Mouse (Mus musculus): ENCODE results near the gene Gna15. TPM values are rescaled to one million over a fixed set of nuclear protein-coding genes. Genes with fewer than 3 reads are reported as not detected.

The Gna15 gene
- polyA plus RNA-seq, 1 experiment from 2014 or later: 1.4 TPM

DNA sequence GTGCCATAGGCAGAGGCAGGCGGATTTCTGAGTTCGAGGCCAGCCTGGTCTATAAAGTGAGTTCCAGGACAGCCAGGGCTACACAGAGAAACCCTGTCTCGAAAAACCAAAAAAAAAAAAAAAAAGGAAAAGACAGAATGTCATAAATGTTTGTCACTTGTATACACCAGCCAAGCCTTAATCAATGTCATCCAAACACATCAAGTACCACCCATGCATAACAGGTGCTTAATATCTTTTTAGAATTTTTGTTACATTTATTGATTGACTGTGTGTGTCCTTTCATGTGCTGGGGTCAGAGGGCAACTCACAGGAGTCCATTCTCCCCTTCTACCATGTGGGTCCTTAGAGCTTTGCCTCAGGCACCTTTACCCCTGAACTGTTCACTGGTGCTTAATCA is 24.0 kb downstream of the Gna15 start, which contains the start of gene S1pr4:
S1pr4 (minus strand) TSS at position 101 of the 400 bp plus-strand sequence.
- Histone ChIP-seq H3K36me3 (no peaks in the 10 kb centered on the region), H3K9ac (replicated peaks) (no peak within 1 kb of the TSS), H3K4me2 (no peak within 1 kb of the TSS; the same call in 1 of the 2 replicates), H3K27me3 (peaks cover 10% of the 10 kb centered on the region), H3K9me3 (no peaks in the 10 kb centered on the region), H3K4me1 (replicated peaks) (peaks cover 10% of the 10 kb centered on the region), H3K4me3 (replicated peaks) (no peak within 1 kb of the TSS), H3K27ac (no peak within 1 kb of the TSS)
- no peak for ATAC-seq (ENCODE audit: insufficient number of reproducible peaks, insufficient read depth, low FRiP score, low TSS enrichment, low read depth)
- 73% methylated on average over 3 of the region's 3 CpGs for WGBS

DNA sequence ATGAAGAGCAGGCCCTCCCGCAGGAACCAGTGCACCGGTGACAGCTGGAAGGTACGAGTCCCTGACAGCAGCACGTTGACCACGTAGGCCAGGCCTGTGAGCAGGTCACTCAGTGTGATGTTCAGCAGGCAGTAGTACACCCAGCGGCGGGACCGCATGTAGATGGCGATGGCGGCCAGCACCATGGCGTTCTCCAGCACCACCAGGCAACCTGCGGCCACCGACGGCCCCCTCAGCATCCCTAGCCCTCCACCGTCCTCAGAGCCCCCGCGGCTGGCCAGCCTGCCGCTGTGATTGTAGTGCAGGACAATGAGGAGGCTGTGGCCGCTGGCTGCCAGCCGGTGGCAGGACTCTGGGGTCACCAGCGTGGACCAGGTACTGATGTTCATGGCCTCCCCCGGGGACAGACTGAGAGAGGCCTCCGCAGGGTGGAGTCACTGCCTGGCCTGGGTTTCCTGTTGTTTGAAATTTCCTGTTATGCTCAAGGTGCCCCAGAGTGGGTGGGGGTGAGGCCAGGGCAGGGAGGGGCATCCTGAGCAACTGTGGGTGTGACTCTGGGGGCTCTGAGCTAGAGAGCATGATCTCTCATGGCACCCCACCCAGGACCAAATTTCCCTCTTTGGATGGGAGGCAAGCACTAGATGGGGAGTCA is 24.6 kb downstream of the Gna15 start:
- WGBS: 75% methylated on average over 23 of the region's 23 CpGs
- peaks cover 10% of the 10 kb centered on the region for H3K27me3 ChIP-seq
- no peaks in the 10 kb centered on the region for H3K9me3 ChIP-seq
- no peak overlapping the region for H3K4me3 ChIP-seq (replicated peaks)
- H3K36me3 ChIP-seq: no peaks in the 10 kb centered on the region
- H3K27ac ChIP-seq: no peak overlapping the region
- no peak overlapping the region for H3K9ac ChIP-seq (replicated peaks)
- ATAC-seq (ENCODE audit: insufficient number of reproducible peaks, insufficient read depth, low FRiP score, low TSS enrichment, low read depth): no peak
- H3K4me2 ChIP-seq: no peak overlapping the region
- H3K4me1 ChIP-seq (replicated peaks): peaks cover 16% of the 10 kb centered on the region

DNA sequence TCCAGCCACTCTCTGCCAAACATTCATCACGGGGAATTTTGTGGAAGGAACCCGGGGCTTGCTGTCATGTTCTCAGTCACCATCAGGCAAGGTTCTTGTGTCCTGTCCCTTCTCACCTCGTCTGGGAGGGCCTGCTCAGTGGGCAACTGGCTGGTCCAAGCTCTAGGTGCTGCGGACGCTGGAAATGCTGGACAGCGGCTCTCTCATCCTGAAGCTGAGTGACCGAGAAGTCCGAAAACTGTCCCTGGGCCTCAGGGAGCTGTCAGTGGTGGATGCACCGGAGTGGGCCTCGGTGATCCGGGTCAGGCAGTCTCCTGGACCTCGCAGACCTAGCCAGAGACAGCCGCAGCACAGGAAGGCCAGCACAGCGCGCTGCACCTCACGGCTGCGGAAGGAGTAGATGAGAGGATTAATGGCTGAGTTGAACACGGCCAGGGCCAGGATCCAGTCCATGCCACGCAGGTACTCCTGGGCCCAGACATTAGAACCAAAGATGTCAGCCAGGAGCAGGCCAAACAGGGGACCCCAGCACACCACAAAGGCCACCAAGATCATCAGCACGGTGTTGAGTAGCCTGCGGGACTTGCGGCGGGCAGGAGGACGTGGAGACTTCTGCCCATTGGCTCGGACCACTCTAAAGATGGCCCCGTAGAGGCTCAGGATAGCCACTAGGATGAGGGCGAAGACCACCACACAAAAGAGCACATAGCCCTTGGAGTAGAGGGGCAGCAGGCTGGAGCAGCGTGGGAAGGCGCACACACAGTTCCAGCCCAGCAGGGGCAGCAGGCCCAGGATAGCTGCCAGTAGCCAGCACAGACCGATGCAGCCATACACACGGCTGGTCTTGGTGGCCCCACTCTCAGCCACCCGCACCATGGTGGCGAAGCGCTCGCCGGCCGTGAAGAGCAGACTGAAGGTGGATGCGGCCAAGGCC is 25.4 kb downstream of the Gna15 start:
- Histone ChIP-seq H3K4me3 (replicated peaks) (no peak overlapping the region), H3K4me2 (no peak overlapping the region; the same call in 1 of the 2 replicates), H3K27ac (no peak overlapping the region), H3K9ac (replicated peaks) (no peak overlapping the region), H3K9me3 (no peaks in the 10 kb centered on the region), H3K4me1 (replicated peaks) (peaks cover 20% of the 10 kb centered on the region), H3K36me3 (peaks cover 5% of the 10 kb centered on the region), H3K27me3 (peaks cover 9% of the 10 kb centered on the region)
- no peak for ATAC-seq (ENCODE audit: insufficient number of reproducible peaks, insufficient read depth, low FRiP score, low TSS enrichment, low read depth)
- 88% methylated on average over 38 of the region's 38 CpGs for WGBS

DNA sequence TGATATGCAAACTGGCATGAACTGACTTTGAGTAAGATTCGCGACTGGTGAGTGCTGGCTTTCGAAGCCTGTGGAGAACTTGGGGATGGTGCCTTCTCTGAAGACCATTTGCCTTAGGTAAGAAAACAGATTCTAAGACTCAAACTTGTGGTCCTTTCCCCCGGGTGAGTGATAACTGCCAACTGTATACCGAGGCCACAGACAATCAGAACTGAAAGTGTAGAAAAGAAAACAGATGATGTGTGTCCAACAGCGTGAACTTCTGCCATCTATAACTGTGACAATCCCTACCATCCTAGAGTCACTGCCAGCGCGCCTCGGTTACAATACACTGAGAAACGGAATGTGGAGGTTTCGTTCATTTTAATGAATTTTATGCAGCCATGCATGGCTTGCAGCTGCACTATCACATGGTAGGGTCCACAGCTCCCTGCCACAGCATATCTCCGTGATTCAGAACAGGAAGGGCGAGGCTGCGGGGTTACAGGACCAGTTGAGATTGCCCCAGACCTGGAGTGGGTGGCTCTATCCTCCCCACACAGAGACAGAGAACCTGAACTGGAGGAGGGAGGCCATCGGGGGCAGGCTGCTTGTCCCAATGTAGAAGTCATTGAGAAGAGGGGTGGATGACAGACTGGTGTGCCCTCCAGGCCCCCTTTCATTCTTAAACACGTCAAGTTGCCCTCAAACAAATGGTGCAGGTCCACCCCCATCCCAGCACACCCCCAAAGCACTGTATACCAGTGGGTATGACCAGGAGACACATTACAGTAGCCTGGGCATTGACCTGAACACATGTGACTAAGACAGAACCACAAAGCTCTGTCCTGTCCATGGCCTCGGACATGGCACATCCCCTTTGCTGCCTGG is 26.4 kb downstream of the Gna15 start:
- H3K9me3 ChIP-seq: no peaks in the 10 kb centered on the region
- ATAC-seq (ENCODE audit: insufficient number of reproducible peaks, insufficient read depth, low FRiP score, low TSS enrichment, low read depth): no peak
- H3K27ac ChIP-seq: no peak overlapping the region
- H3K4me2 ChIP-seq: peak overlapping the region; percentile 52
- peaks cover 15% of the 10 kb centered on the region for H3K36me3 ChIP-seq
- no peak overlapping the region; the same call in 1 of the 2 replicates for H3K9ac ChIP-seq (replicated peaks)
- no peaks in the 10 kb centered on the region for H3K27me3 ChIP-seq
- H3K4me3 ChIP-seq (replicated peaks): peak overlapping the region; percentile 78; the same call in 1 of the 2 replicates
- 85% methylated on average over 17 of the region's 17 CpGs for WGBS
- H3K4me1 ChIP-seq (replicated peaks): peaks cover 20% of the 10 kb centered on the region

DNA sequence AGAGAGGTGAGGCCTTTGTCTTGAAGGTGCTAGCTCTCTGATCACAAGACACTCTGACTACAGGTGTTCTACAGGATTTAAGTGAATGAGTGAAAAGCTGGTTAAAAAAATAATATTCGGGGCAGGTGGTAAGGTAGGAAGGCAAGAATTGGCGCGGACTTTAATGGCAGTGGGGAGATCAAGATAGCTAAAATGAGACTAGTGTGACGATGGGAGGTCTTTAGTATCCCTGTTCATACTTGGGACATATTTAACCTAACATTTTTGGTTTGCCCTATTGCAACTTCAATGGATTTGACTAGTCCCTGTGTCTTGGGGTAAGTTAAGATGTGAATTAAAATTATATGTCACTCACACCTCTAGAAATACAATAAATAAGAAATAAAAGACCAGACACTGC is 27.1 kb downstream of the Gna15 start:
- H3K4me3 ChIP-seq (replicated peaks): peak overlapping the region; percentile 78
- H3K9me3 ChIP-seq: no peaks in the 10 kb centered on the region
- H3K4me1 ChIP-seq (replicated peaks): peaks cover 20% of the 10 kb centered on the region
- 35% methylated on average over 4 of the region's 4 CpGs for WGBS
- no peaks in the 10 kb centered on the region for H3K27me3 ChIP-seq
- ATAC-seq (ENCODE audit: insufficient number of reproducible peaks, insufficient read depth, low FRiP score, low TSS enrichment, low read depth): no peak
- no peak overlapping the region for H3K27ac ChIP-seq
- peak overlapping the region; percentile 52 for H3K4me2 ChIP-seq
- peak overlapping the region; percentile 24; the same call in 1 of the 2 replicates for H3K9ac ChIP-seq (replicated peaks)
- peaks cover 21% of the 10 kb centered on the region for H3K36me3 ChIP-seq

DNA sequence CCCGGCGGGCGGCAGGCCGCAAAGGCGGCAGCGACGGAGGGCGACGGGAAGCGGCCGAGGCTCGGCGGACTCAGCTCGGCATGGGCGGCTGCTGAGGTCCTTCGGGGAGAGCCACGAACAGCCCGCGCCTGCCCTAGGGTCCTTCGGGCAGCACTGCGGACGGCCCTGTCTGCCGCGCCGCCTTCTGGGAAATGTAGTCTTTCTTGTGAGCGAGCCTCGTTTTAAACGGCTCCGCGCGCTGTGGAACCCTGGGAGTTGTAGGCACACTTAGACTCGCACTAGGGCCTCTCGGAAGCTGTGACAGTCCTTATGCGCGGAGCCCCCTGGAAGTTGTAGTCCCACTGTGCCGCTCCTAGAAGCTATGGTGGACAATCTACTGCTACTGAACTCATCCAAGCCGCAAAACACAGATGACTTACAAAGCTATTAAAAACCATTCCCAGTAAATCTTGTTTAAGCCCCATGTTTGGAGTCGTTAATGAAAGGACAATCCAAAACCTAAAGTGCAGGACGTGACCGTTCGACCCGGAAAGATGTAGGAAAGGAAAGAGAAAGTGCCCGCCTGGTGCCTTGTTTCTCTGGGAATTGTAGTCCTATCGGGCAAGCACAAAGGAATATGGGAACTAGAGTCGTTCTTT is 27.6 kb downstream of the Gna15 start, which contains the start of gene Ncln:
Ncln (minus strand) TSS at position 129 of the 638 bp plus-strand sequence.
- Histone ChIP-seq H3K4me2 (peak within 1 kb of the TSS; percentile 98), H3K36me3 (peaks cover 27% of the 10 kb centered on the region), H3K4me1 (replicated peaks) (peaks cover 20% of the 10 kb centered on the region), H3K9ac (replicated peaks) (peak within 1 kb of the TSS; percentile 90), H3K27ac (peak within 1 kb of the TSS; percentile 17; the same call in 1 of the 2 replicates), H3K27me3 (no peaks in the 10 kb centered on the region), H3K9me3 (no peaks in the 10 kb centered on the region), H3K4me3 (replicated peaks) (peak within 1 kb of the TSS; percentile 78)
- peak; percentile 95 for ATAC-seq (ENCODE audit: insufficient number of reproducible peaks, insufficient read depth, low FRiP score, low TSS enrichment, low read depth)
- WGBS: under 1% methylated on average over 38 of the region's 45 CpGs

DNA sequence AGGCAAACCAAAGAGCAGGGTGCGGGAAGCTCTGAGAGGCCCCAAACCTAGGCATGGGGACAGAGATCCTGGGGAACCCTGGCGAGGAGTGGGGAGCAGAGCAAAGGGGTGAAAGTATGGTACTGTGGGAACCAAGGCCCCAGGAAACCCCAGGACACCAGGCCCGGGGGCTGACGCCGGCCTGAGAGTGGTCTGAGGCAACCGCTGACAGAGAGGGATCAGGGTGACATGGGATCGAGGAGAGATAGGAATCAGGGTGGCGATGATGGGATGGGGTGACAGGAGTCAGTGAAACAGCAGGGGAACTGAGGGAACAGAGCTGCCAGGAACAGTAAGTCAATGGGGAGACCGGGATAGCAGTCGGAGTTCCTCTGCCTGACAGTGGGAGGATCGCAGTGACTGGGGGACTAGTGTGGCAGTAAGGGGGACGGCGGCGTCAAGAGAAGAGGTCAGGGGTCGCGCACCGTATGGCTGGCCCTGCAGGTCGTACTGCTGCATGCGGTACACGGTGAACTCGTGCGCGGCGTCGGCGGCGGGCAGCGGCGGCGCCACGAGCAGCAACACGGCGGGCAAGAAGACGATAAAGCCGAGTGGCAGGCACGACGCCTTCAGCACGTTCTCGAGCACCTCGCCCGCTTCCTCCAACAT is 28.3 kb downstream of the Gna15 start:
- WGBS: 3% methylated on average over 34 of the region's 41 CpGs
- ATAC-seq (ENCODE audit: insufficient number of reproducible peaks, insufficient read depth, low FRiP score, low TSS enrichment, low read depth): peak; percentile 8; the same call in 1 of the 2 replicates
- H3K4me3 ChIP-seq (replicated peaks): peak overlapping the region; percentile 78
- H3K27ac ChIP-seq: 0 out of 2 replicates have a peak overlapping the region, but pooled peaks have one; percentile 17
- peaks cover 20% of the 10 kb centered on the region for H3K4me1 ChIP-seq (replicated peaks)
- H3K9ac ChIP-seq (replicated peaks): peak overlapping the region; percentile 90
- no peaks in the 10 kb centered on the region; the same call in 1 of the 2 replicates for H3K27me3 ChIP-seq
- H3K36me3 ChIP-seq: peaks cover 34% of the 10 kb centered on the region
- H3K9me3 ChIP-seq: no peaks in the 10 kb centered on the region
- H3K4me2 ChIP-seq: peak overlapping the region; percentile 98

DNA sequence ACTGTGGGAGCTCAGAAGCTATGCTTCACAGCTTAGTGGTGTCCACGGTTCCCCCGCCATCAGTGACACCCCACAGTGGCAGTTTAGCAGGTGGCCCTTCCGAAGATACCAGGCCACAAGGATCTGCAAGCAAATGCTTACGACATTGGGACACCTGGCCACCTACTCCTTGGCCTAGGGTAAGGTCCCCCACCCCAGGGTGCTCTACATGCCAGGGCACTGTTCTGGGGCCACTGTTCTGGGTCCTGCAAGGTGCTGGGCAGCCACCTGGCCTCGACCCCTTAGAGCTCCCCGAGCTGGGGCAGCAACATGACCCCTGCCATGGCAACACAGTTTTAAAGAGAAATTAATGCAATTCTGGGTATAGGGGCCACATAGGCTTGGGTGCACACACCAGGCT is 28.9 kb downstream of the Gna15 start:
- Histone ChIP-seq H3K27ac (no peak overlapping the region), H3K36me3 (peaks cover 40% of the 10 kb centered on the region), H3K4me1 (replicated peaks) (peaks cover 20% of the 10 kb centered on the region), H3K4me2 (peak overlapping the region; percentile 98), H3K4me3 (replicated peaks) (peak overlapping the region; percentile 78), H3K9me3 (no peaks in the 10 kb centered on the region), H3K9ac (replicated peaks) (peak overlapping the region; percentile 90), H3K27me3 (no peaks in the 10 kb centered on the region; the same call in 1 of the 2 replicates)
- WGBS: 75% methylated on average over 6 of the region's 6 CpGs
- no peak for ATAC-seq (ENCODE audit: insufficient number of reproducible peaks, insufficient read depth, low FRiP score, low TSS enrichment, low read depth)

DNA sequence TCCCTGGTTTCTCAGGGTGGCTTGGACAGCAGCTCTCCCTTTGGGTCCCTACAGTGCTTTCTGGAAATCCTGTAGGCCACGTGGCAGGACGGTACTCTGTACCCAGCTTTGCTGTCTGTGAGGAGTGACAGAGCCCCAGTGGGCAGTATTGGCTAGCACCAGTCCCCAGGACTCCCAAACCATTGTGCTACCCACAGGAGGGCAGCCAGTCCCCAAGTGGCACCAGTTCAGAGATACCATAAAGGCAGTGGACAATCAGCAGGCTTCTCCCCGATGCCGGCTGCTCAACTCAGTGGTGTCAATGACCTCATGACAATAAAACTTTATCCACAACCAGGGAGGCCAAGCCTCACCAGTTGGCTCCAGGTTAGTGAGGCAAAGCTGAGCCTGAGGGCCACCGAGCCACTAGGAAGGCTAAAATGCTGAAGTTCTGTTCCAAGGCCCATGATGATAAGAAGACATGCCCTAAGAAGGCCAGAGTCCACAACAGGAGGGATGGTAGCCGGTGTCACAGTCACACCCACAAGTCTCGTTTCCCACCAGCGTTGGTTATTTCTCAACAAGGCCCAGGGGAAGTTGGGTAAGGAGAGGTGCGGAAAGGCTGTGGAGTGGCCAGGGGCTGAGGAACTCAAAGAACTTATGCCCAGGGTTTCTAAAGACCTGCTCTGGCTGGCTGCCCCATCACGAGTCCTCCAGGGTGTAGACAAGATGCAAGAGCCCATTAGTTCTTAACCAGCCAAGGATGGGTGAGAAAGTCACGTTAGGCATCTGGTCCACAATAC is 29.6 kb downstream of the Gna15 start:
- no peak for ATAC-seq (ENCODE audit: insufficient number of reproducible peaks, insufficient read depth, low FRiP score, low TSS enrichment, low read depth)
- H3K4me1 ChIP-seq (replicated peaks): peaks cover 20% of the 10 kb centered on the region
- H3K4me3 ChIP-seq (replicated peaks): peak overlapping the region; percentile 78
- H3K36me3 ChIP-seq: peaks cover 47% of the 10 kb centered on the region
- H3K4me2 ChIP-seq: peak overlapping the region; percentile 98
- 84% methylated on average over 11 of the region's 11 CpGs for WGBS
- no peaks in the 10 kb centered on the region; the same call in 1 of the 2 replicates for H3K27me3 ChIP-seq
- H3K27ac ChIP-seq: no peak overlapping the region
- H3K9ac ChIP-seq (replicated peaks): peak overlapping the region; percentile 19; the same call in 1 of the 2 replicates
- H3K9me3 ChIP-seq: no peaks in the 10 kb centered on the region

Measured in limb, embryonic 12.5 days (tissue).